Mouse (Mus musculus) bone marrow, adult 2 months (tissue): Measurements from ENCODE around the gene Ccdc148. TPM values are rescaled to one million over a fixed set of nuclear protein-coding genes. Genes with fewer than 3 reads are reported as not detected.

Source experiments
- H3K27ac ChIP-seq: fragments of 200-500 bp; 2 replicates; pipeline ENCODE4 v1.5.1; 2012; ENCODE audit warnings: low read depth, mild to moderate bottlenecking, control low read depth, inconsistent platforms, low read length; ENCODE audit not compliant: control insufficient read depth, poor library complexity, insufficient read depth
- H3K4me1 ChIP-seq: fragments of 200-500 bp; 2 replicates; pipeline ENCODE4 v1.6.1; 2011; ENCODE audit warnings: low read length; ENCODE audit not compliant: control insufficient read depth, insufficient read depth
- H3K4me3 ChIP-seq: fragments of 200-500 bp; replicated peaks from 2 replicates; pipeline ENCODE3; 2011; ENCODE audit warnings: mild to moderate bottlenecking, low read depth, low read length, control low read depth; ENCODE audit not compliant: control insufficient read depth
- CTCF ChIP-seq: fragments of 200-500 bp; IDR thresholded peaks from 2 replicates; pipeline ENCODE4 v1.5.1; 2011; ENCODE audit warnings: low read length, control low read depth; ENCODE audit not compliant: control insufficient read depth, insufficient read depth
- POLR2A ChIP-seq: fragments of 200-500 bp; IDR thresholded peaks from 2 replicates; pipeline ENCODE4 v1.6.1; 2011; ENCODE audit warnings: low read depth, mild to moderate bottlenecking, control low read depth, low read length, borderline replicate concordance; ENCODE audit not compliant: control insufficient read depth
- WGBS: fragments of 180-500 bp; shearing (Covaris S2); methylation state at CpG from one replicate; pipeline ENCODE4 v1.1.7; 2018; 5-methylcytosine and 5-hydroxymethylcytosine counted together
- polyA plus RNA-seq: library from polyadenylated mRNA; stranded (reverse); fragments of >200 nt; gene quantifications from 2 replicates; pipeline ENCODE4 v1.2.4, GENCODE M21; 2011; ENCODE audit warnings: low replicate concordance; ENCODE audit not compliant: missing spikeins, insufficient read depth, insufficient read length

Ccdc148 gene
- polyA plus RNA-seq, 1 experiment = 0.87 TPM

- no peaks in the 10 kb centered on the region; the same call in 1 of the 2 replicates for H3K4me1 ChIP-seq
- WGBS = 91% methylated on average over 5 of the region's 5 CpGs
- TF ChIP-seq CTCF = no peak
- no peak for TF ChIP-seq POLR2A
- H3K27ac ChIP-seq = no peak overlapping the region
- H3K4me3 ChIP-seq = no peak overlapping the region
Observed at GRCm38 (mm10) chr2:59199476-59199976, 39.0 kb upstream of the Ccdc148 start.

- Histone ChIP-seq H3K27ac (no peak overlapping the region), H3K4me1 (no peaks in the 10 kb centered on the region), H3K4me3 (no peak overlapping the region)
- WGBS = 66% methylated on average over 4 of the region's 4 CpGs
- TF ChIP-seq POLR2A = no peak
- no peak for TF ChIP-seq CTCF
Observed at GRCm38 (mm10) chr2:59197156-59197555, 36.7 kb upstream of the Ccdc148 start.

GRCm38 (mm10) chr2:59193117-59193516 lies 32.6 kb upstream of the Ccdc148 start:
- H3K4me3 ChIP-seq = no peak overlapping the region
- no peaks in the 10 kb centered on the region for H3K4me1 ChIP-seq
- no peak for TF ChIP-seq CTCF
- TF ChIP-seq POLR2A = no peak
- 77% methylated on average over 5 of the region's 5 CpGs for WGBS
- no peak overlapping the region for H3K27ac ChIP-seq

GRCm38 (mm10) chr2:59191466-59191865 lies 31.0 kb upstream of the Ccdc148 start:
- H3K4me3 ChIP-seq = no peak overlapping the region
- 85% methylated on average over 8 of the region's 8 CpGs for WGBS
- no peak for TF ChIP-seq POLR2A
- no peak for TF ChIP-seq CTCF
- H3K4me1 ChIP-seq = no peaks in the 10 kb centered on the region
- no peak overlapping the region for H3K27ac ChIP-seq

- no peak overlapping the region for H3K4me3 ChIP-seq
- TF ChIP-seq CTCF (no peak), POLR2A (no peak)
- 88% methylated on average over 10 of the region's 10 CpGs for WGBS
- no peaks in the 10 kb centered on the region for H3K4me1 ChIP-seq
- H3K27ac ChIP-seq = no peak overlapping the region
Observed at GRCm38 (mm10) chr2:59190186-59190585, 29.7 kb upstream of the Ccdc148 start.

- TF ChIP-seq CTCF (no peak), POLR2A (no peak)
- no peaks in the 10 kb centered on the region for H3K4me1 ChIP-seq
- no peak overlapping the region for H3K27ac ChIP-seq
- H3K4me3 ChIP-seq = no peak overlapping the region
- WGBS = 92% methylated on average over 5 of the region's 5 CpGs
Observed at GRCm38 (mm10) chr2:59189661-59190185, 29.2 kb upstream of the Ccdc148 start.

- TF ChIP-seq CTCF (no peak), POLR2A (no peak)
- H3K4me3 ChIP-seq = no peak overlapping the region
- H3K4me1 ChIP-seq = no peaks in the 10 kb centered on the region
- H3K27ac ChIP-seq = 0 out of 2 replicates have a peak overlapping the region, but pooled peaks have one; percentile 21
- 86% methylated on average over 8 of the region's 8 CpGs for WGBS
Observed at GRCm38 (mm10) chr2:59188306-59188705, 27.8 kb upstream of the Ccdc148 start.

GRCm38 (mm10) chr2:59186966-59187365 lies 26.5 kb upstream of the Ccdc148 start:
- no peaks in the 10 kb centered on the region for H3K4me1 ChIP-seq
- no peak overlapping the region for H3K4me3 ChIP-seq
- no peak overlapping the region for H3K27ac ChIP-seq
- TF ChIP-seq CTCF (no peak), POLR2A (no peak)
- 83% methylated on average over 6 of the region's 6 CpGs for WGBS

- TF ChIP-seq POLR2A = no peak
- TF ChIP-seq CTCF = no peak
- 89% methylated on average over 8 of the region's 8 CpGs for WGBS
- H3K27ac ChIP-seq = no peak overlapping the region
- no peaks in the 10 kb centered on the region for H3K4me1 ChIP-seq
- H3K4me3 ChIP-seq = no peak overlapping the region
Observed at GRCm38 (mm10) chr2:59186122-59186521, 25.6 kb upstream of the Ccdc148 start.
